Mouse (Mus musculus): Measurements from ENCODE around the gene Vmn1r193.
"Not testable (repeated sequence)": the region's sequence is repeated elsewhere in the genome, so short reads cannot be mapped to it uniquely, and the experiment has no call there.

Vmn1r193 gene

DNA sequence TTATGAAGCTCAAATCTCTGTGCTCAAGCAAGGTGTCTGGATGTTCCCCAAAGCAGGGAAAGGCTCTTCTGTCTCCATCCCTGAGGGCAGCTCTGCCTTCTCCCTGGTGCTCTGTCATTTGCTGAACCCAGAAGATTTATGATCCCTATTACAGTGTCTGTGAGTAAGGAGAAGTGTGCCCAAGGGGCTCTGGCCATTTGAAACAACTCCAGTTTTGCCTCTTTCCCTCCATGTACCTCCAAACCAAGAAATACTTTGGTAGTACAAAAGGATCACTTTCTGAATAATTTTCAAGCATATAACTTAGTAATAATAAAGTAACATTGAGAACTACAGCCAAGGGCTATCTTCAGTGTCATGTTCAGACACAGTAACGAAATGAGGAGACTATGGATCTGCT lies at the start of gene Vmn1r193:
Gene Vmn1r193 (minus strand): TSS at position 101 of the 400 bp plus-strand sequence.
- DNase-seq (ENCODE audit: low spot score in 2 of 2), result not testable (repeated sequence)

DNA sequence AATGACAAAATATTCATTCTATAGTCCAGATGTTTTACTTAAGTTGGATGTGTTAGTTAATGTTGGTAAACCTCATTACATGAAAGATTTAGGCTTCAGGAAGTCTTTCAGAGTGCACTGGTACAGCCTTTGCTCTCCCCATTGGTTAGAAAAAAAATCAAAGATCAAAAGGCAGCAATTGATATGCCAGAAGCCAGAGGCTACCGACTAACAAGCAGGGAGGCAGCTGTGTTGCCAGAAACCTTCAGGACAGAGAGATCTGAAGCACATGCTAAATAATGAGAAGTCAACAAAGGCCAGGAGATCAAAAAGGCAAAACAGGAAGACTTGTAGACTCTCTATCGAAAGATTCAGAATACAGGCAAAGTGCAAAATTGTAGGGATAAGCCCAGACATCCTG lies 48.8 kb upstream of the Vmn1r193 start:
- no peak for DNase-seq (ENCODE audit: low spot score in 2 of 2)

DNA sequence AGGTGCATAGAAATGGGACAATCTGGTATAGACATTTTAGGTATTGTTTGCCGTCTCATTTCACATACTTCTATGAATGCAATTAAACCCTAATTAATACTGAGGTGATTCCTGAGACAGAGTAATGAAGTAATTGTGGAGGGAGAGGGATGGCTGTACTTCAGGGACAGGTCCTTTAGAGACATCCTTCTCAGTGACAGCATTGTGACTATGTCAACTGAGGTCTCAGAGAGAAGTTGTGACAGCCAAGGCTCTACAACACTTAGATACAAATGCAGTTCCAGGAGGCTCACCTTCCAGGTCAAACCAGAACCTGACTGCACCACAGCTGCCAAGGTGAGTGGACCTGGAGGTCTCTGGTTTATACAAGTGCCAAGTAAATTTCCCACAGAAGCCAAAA lies 47.3 kb upstream of the Vmn1r193 start, which contains the start of gene Vmn1r195:
Gene Vmn1r195 (plus strand): TSS at position 301 of the 400 bp plus-strand sequence.
- not testable (repeated sequence) for DNase-seq (ENCODE audit: low spot score in 2 of 2)

DNA sequence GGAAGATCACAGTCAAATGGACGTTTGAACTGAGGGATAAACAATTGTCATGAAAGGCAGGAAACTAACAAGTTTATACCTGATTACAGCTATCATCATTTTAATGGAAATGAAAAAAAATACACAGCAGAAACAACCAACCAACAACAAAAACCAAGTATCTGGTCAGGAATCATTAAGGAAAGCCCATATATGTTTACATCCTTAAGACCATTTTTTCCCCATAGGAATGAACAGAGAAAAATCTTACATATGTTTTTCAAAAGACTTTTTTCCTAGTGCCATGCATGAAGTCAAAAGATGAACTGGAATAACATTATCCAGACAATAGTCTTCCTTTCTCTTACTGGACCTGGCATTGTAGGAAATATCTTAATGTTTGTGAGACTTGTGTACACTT lies 21.0 kb upstream of the Vmn1r193 start, which contains the start of gene Vmn1r194:
Gene Vmn1r194 (plus strand): TSS at position 301 of the 400 bp plus-strand sequence.
- DNase-seq (ENCODE audit: low spot score in 2 of 2), result no peak

DNA sequence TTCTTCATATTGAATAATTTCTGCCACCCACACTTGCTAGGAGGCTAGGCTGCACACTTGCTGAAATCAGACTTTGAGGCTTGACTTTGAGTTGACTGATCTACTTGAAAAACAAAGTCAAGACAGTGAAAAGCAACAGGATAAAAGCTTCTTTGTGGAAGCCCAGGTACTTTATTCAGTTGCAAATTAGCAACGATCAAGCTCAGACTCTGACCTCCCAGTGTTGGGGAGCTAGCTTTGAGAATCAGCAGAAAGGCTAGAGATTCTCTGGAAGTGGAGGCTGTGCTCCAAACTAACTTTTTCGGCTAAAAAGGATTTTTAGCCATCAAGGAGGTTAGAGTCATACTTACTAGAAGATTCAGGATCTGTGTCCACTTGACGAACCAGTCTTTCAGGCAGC lies 30.2 kb downstream of the Vmn1r193 start:
- not testable (repeated sequence) for DNase-seq (ENCODE audit: low spot score in 2 of 2)

DNA sequence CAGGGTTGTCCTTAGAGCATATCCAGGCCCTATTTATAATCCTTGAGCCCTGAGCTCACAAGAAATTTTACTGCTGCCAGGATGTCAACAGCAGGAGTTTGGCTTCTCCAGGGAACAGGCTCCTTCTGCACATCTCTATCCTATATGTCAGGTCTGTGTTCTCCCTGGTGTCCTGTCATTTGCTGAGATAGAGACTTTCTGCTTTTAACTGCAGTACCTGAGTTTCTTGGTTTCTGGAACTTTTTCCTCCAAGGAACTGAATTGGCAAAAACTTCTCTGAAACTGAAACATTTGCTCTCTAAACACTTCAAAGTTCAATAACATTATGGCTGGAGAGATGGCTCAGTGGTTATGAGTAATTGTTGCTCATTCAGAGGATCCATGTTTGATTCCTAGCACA lies 31.9 kb downstream of the Vmn1r193 start, which contains the start of gene Vmn1r192:
Gene Vmn1r192 (minus strand): TSS at position 101 of the 400 bp plus-strand sequence.
- DNase-seq (ENCODE audit: low spot score in 2 of 2), result no peak

DNA sequence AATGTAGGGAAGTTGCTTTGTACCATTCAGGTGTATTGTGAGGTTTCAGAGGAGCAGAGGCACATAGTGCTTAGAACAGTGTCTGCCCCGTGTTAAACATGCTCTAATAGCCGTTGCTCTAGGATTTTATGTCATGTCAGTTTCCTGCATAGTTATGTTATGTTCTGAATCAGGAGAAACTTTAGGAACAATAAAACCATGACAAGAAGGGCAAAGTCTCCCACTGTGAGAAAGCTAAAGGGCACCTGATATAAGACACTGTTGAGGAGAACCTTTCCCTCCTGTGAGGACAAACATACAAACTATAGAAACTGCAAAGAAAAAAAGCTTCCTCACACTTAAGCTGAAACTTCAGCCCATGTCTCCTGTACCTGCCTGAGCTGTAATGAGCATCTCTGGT lies 32.6 kb downstream of the Vmn1r193 start:
- DNase-seq (ENCODE audit: low spot score in 2 of 2), result no peak

DNA sequence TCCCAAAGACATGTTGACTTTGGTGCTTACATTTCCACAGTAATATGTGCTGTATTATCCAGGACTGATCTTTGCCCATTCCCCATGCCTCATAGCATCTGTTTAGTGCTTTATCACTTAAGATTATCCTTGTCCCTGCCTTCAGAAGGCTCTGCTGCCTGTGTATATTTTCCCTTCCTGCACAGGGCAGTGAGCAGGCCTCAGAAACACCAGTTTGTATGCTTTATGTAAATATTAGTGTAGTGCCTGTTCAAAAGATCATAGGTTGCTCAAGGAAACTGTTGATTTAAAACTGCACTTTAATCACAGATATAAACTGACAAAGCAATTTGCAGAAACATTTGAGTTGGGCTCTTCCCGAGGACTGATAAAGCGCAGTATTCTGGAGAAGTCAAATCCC lies 33.6 kb downstream of the Vmn1r193 start:
- DNase-seq (ENCODE audit: low spot score in 2 of 2), result no peak

DNA sequence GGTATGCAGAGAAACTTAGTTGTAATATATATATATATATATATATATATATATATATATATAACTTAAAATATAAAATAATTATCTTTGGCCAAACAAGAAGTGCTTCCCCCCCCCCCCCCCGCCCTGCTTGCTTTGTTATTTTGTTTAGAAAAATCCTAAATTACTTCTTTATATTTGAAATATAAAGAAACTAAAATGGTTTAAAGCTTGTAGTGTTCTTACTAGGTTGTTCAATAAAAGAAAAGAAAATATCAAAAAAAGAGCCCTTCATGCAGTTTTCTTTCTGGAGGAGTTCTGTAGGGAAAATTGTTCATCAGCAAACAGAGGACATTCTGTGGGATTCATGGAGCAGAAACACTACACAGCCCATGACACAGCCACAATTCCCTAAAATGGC lies 39.1 kb downstream of the Vmn1r193 start, which contains the start of gene Vmn1r191:
Gene Vmn1r191 (minus strand): TSS at position 101 of the 400 bp plus-strand sequence.
- no peak for DNase-seq (ENCODE audit: low spot score in 2 of 2)

DNA sequence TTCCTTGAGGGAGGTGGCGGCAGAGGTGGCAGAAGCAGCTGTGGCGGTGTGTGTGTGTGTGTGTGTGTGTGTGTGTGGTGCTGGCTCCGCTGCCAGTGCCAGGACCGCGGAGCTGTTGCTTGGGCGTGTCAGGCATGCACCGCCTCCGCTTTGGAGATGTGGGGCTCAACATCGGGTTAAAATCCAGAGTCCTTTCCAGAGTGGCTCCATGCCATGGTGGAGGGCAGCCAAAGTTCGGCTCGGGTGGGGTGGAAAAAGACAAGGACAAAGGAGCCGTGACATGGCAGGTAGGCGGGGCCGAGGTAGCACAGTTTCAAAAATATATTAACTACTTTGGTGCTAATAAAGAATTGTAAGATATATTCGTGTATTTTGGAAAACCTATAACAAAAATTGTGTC lies 54.5 kb downstream of the Vmn1r193 start:
- no peak for DNase-seq (ENCODE audit: low spot score in 2 of 2)
